Mouse (Mus musculus) CH12.LX (cell line): Measurements from ENCODE around the gene Tnnc2. TPM values are rescaled to one million over a fixed set of nuclear protein-coding genes. Genes with fewer than 3 reads are reported as not detected.

Experiments used
- DNase-seq: peaks from one replicate; pipeline ENCODE4 v3.0.0-alpha.2; 2013; ENCODE audit errors: extremely low read depth
- H3K27ac ChIP-seq: 2 replicates; pipeline ENCODE4 v1.5.1; 2012; ENCODE audit warnings: low read depth, mild to moderate bottlenecking, control low read depth, moderate library complexity; ENCODE audit not compliant: insufficient read depth
- H3K27me3 ChIP-seq: replicated peaks from 2 replicates; pipeline ENCODE3; 2012; ENCODE audit warnings: inconsistent platforms
- H3K36me3 ChIP-seq, 2 experiments: replicated peaks in 1 of 2; 2 replicates each; pipeline versions ENCODE3 to v1.6.1; 2012; ENCODE audit warnings: inconsistent platforms in 1 of 2, low read length in 1 of 2, mild to moderate bottlenecking in 1 of 2, mixed read lengths in 1 of 2, moderate library complexity in 1 of 2; ENCODE audit not compliant: control insufficient read depth in 1 of 2, insufficient read depth in 1 of 2
- H3K4me1 ChIP-seq, 2 experiments: 2 replicates each; pipeline ENCODE4 v1.6.1; 2012; ENCODE audit warnings: inconsistent platforms in 1 of 2, moderate library complexity in 1 of 2; ENCODE audit not compliant: insufficient read depth in 2 of 2, control insufficient read depth in 1 of 2
- H3K4me2 ChIP-seq: 2 replicates; pipeline ENCODE4 v1.6.1; 2012; ENCODE audit warnings: low read depth, mild to moderate bottlenecking, control low read depth; ENCODE audit not compliant: poor library complexity, insufficient read depth, severe bottlenecking
- H3K4me3 ChIP-seq, 3 experiments: fragments of 150-350 bp in 1 of 3; sonication (generic) in 1 of 3; replicated peaks in 1 of 3; 2 replicates each; pipeline versions ENCODE3 to v1.5.1; 2011 to 2012; ENCODE audit warnings: low read depth in 2 of 3, low read length in 2 of 3, mild to moderate bottlenecking in 2 of 3, moderate library complexity in 2 of 3, control low read depth in 1 of 3, improper control_type of control experiment in 1 of 3, inconsistent platforms in 1 of 3, mixed read lengths in 1 of 3; ENCODE audit not compliant: poor library complexity in 1 of 3
- H3K79me2 ChIP-seq: replicated peaks from 2 replicates; pipeline ENCODE4 v1.6.1; 2012; ENCODE audit warnings: mild to moderate bottlenecking, moderate library complexity; ENCODE audit not compliant: control insufficient read depth, poor library complexity, insufficient read depth, severe bottlenecking; ENCODE audit errors: extremely low read depth
- H3K9ac ChIP-seq: 2 replicates; pipeline ENCODE4 v1.6.1; 2012; ENCODE audit warnings: low read depth, mild to moderate bottlenecking, control low read depth, moderate library complexity; ENCODE audit not compliant: insufficient read depth
- H3K9me3 ChIP-seq: replicated peaks from 2 replicates; pipeline ENCODE3; 2012; ENCODE audit warnings: low read length, inconsistent platforms, mixed read lengths
- ELF1 ChIP-seq: IDR thresholded peaks from 2 replicates; pipeline ENCODE4 v1.6.1; 2014; ENCODE audit warnings: low read depth, mild to moderate bottlenecking, inconsistent platforms, low read length, improper control_type of control experiment
- JUN ChIP-seq: IDR thresholded peaks from 2 replicates; pipeline ENCODE4 v1.6.1; 2011; ENCODE audit warnings: low read depth, mild to moderate bottlenecking, low read length, improper control_type of control experiment, moderate library complexity; ENCODE audit not compliant: insufficient read depth
- JUND ChIP-seq: conservative IDR thresholded peaks from 2 replicates; pipeline ENCODE4 v1.6.1; 2011; ENCODE audit warnings: low read depth, low read length, improper control_type of control experiment
- MAFK ChIP-seq: IDR thresholded peaks from 2 replicates; pipeline ENCODE4 v1.6.1; 2011; ENCODE audit warnings: low read length, improper control_type of control experiment; ENCODE audit not compliant: insufficient replicate concordance
- MAX ChIP-seq: IDR thresholded peaks from 2 replicates; pipeline ENCODE4 v1.6.1; 2011; ENCODE audit warnings: low read length, improper control_type of control experiment
- MYC ChIP-seq: IDR thresholded peaks from 2 replicates; pipeline ENCODE4 v1.6.1; 2011; ENCODE audit warnings: low read depth, mild to moderate bottlenecking, improper control_type of control experiment, low read length
- NELFE ChIP-seq: IDR thresholded peaks from 2 replicates; pipeline ENCODE4 v1.6.1; 2011; ENCODE audit warnings: low read depth, low read length, improper control_type of control experiment
- NRF1 ChIP-seq: IDR thresholded peaks from 2 replicates; pipeline ENCODE4 v1.6.1; 2014; ENCODE audit warnings: low read depth, mild to moderate bottlenecking, inconsistent platforms, low read length, improper control_type of control experiment, moderate library complexity
- POLR2A ChIP-seq: IDR thresholded peaks from 2 replicates; pipeline ENCODE4 v1.6.1; 2011; ENCODE audit warnings: low read depth, mild to moderate bottlenecking, improper control_type of control experiment, low read length
- SIN3A ChIP-seq: IDR thresholded peaks from 2 replicates; pipeline ENCODE4 v1.6.1; 2012; ENCODE audit warnings: low read length, improper control_type of control experiment, inconsistent platforms
- TBP ChIP-seq: conservative IDR thresholded peaks from 2 replicates; pipeline ENCODE4 v1.6.1; 2011; ENCODE audit warnings: low read depth, low read length, improper control_type of control experiment
- UBTF ChIP-seq: IDR thresholded peaks from 2 replicates; pipeline ENCODE4 v1.6.1; 2012; ENCODE audit warnings: low read depth, mild to moderate bottlenecking, inconsistent platforms, low read length, improper control_type of control experiment, moderate library complexity
- ZC3H11A ChIP-seq: IDR thresholded peaks from 2 replicates; pipeline ENCODE4 v1.6.1; 2012; ENCODE audit warnings: low read depth, mild to moderate bottlenecking, inconsistent platforms, low read length, improper control_type of control experiment
- ZKSCAN1 ChIP-seq: IDR thresholded peaks from 2 replicates; pipeline ENCODE4 v1.6.1; 2012; ENCODE audit warnings: low read depth, inconsistent platforms, low read length, improper control_type of control experiment, borderline replicate concordance
- ZNF384 ChIP-seq: IDR thresholded peaks from 2 replicates; pipeline ENCODE4 v1.6.1; 2012; ENCODE audit warnings: low read depth, low read length, improper control_type of control experiment, inconsistent platforms
- dilution Hi-C: fragments of 300-500 bp; cut with MboI; formaldehyde crosslinking; loops from 2 replicates; pipeline ENCODE4 v1.14.3; 2020; ENCODE audit warnings: low sequenced_read_pairs; ENCODE audit not compliant: extremely low pct_unique_long_range_greater_than_20kb, extremely low pct_ligation_motif_present
- in situ Hi-C: fragments of 300-500 bp; cut with MboI; formaldehyde crosslinking; loops from 3 replicates; pipeline ENCODE4 v1.14.3; 2019; ENCODE audit warnings: low sequenced_read_pairs, low pct_ligation_motif_present, low pct_unique_long_range_greater_than_20kb, mixed read lengths
- polyA plus RNA-seq: library from polyadenylated mRNA; unstranded; fragments of >175 nt; gene quantifications from 2 replicates; pipeline ENCODE4 v1.2.1, GENCODE M21; 2012; ENCODE audit warnings: low read depth; ENCODE audit not compliant: insufficient read length
- total RNA-seq, 2 experiments: library from RNA; depleted of rRNA; stranded (reverse); fragments of 300-350 nt in 1 of 2; fragments of >200 nt in 1 of 2; gene quantifications; 2 replicates each; pipeline ENCODE4 v1.2.3; 2012 to 2014

The Tnnc2 gene
- total and polyA plus RNA-seq, 3 experiments, result not detected

- no peak overlapping the region for H3K4me3 ChIP-seq
- H3K4me2 ChIP-seq, result no peak overlapping the region
- no peaks in the 10 kb centered on the region for H3K9me3 ChIP-seq
- H3K27ac ChIP-seq, result no peak overlapping the region
- H3K9ac ChIP-seq, result no peak overlapping the region
- peaks cover 78 to 92% of the 10 kb centered on the region in 2 experiments for H3K36me3 ChIP-seq
- TF ChIP-seq POLR2A, result no peak
- peaks cover under 1 to 20% of the 10 kb centered on the region in 2 experiments; a peak in 3 of 4 replicates for H3K4me1 ChIP-seq
- no peak for DNase-seq
- in situ Hi-C loops, result no loop called here
- no peaks in the 10 kb centered on the region for H3K79me2 ChIP-seq
- H3K27me3 ChIP-seq, result no peaks in the 10 kb centered on the region
- dilution Hi-C loops, result no loop called here
These were observed 17.2 kb downstream of the Tnnc2 start for GRCm38 (mm10) chr2:164762593-164762992.

GRCm38 (mm10) chr2:164761971-164762370 is 17.8 kb downstream of the Tnnc2 start:
- H3K27ac ChIP-seq, result no peak overlapping the region
- H3K9ac ChIP-seq, result no peak overlapping the region
- in situ Hi-C loops (no loop called here), dilution Hi-C loops (no loop called here)
- no peaks in the 10 kb centered on the region for H3K9me3 ChIP-seq
- peaks cover 76 to 92% of the 10 kb centered on the region in 2 experiments for H3K36me3 ChIP-seq
- no peak overlapping the region for H3K4me2 ChIP-seq
- H3K79me2 ChIP-seq, result no peaks in the 10 kb centered on the region
- TF ChIP-seq MAX, result no peak
- no peak for TF ChIP-seq ZNF384
- TF ChIP-seq TBP, result no peak
- TF ChIP-seq ZKSCAN1, result no peak
- no peak for TF ChIP-seq NELFE
- TF ChIP-seq MYC, result no peak
- no peak for TF ChIP-seq UBTF
- no peak for TF ChIP-seq JUN
- TF ChIP-seq ZC3H11A, result no peak
- TF ChIP-seq JUND, result no peak
- TF ChIP-seq ELF1, result no peak
- no peaks in the 10 kb centered on the region for H3K27me3 ChIP-seq
- peaks cover 0 to 18% of the 10 kb centered on the region in 2 experiments; a peak in 3 of 4 replicates for H3K4me1 ChIP-seq
- no peak overlapping the region for H3K4me3 ChIP-seq
- DNase-seq, result no peak

- no peaks in the 10 kb centered on the region for H3K27me3 ChIP-seq
- H3K4me1 ChIP-seq, result peaks cover 0 to 18% of the 10 kb centered on the region in 2 experiments; a peak in 3 of 4 replicates
- no peaks in the 10 kb centered on the region for H3K9me3 ChIP-seq
- no peak for DNase-seq
- no peak overlapping the region for H3K4me3 ChIP-seq
- TF ChIP-seq MAFK (no peak), MYC (no peak), SIN3A (no peak), POLR2A (no peak), ZKSCAN1 (no peak), ELF1 (no peak), TBP (no peak), NRF1 (no peak)
- TF ChIP-seq, all 38 proteins: peak for 0
- dilution Hi-C loops, result no loop called here
- peaks cover 79 to 94% of the 10 kb centered on the region in 2 experiments for H3K36me3 ChIP-seq
- no peak overlapping the region for H3K9ac ChIP-seq
- H3K27ac ChIP-seq, result no peak overlapping the region
- in situ Hi-C loops, result no loop called here
- H3K79me2 ChIP-seq, result no peaks in the 10 kb centered on the region
- no peak overlapping the region for H3K4me2 ChIP-seq
These were observed 18.3 kb downstream of the Tnnc2 start for GRCm38 (mm10) chr2:164761502-164761901.
